In the genomic region with DNA sequence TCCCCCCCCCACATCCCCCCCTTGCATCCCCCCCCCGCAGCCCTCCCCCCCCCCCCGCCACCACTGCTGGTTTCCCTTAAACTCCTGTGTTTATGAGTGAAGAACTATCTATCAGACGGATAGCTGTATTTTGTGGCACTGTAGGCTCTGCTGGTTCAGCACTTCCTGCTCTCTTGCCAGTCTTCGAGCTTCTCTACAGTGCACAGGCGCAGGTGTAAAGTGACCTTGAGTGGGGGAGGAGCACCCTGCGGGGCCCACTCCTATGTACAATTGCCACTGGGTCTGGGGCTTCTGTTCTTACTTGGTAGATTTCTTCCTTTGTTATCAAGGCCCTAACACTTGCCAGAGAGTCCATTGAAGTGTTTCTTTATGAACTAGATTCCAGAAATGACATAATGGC, we compare ENCODE assay signal across 28 mouse cellular contexts. TPM values are rescaled to one million over a fixed set of nuclear protein-coding genes. Genes with fewer than 3 reads are reported as not detected.
"Had no signal": no experiment of that assay in that cellular context is flagged by ENCODE, and none has a peak within 500 bp of the region (broad histone marks: within the 10 kb centered on the region; RNA-seq: fewer than 3 reads in every experiment).

No protein-coding gene starts in this region.

- H3K36me3 ChIP-seq: heart, embryonic 15.5 days; hindbrain, embryonic 10.5 days; hindbrain, embryonic 13.5 days; hindbrain, embryonic 15.5 days; limb, embryonic 13.5 days; limb, embryonic 15.5 days; liver, embryonic 12.5 days had no signal

- H3K4me1 ChIP-seq: hindbrain, embryonic 10.5 days; hindbrain, embryonic 13.5 days; hindbrain, embryonic 15.5 days; kidney, embryonic 15.5 days; limb, embryonic 13.5 days; limb, embryonic 15.5 days; liver, embryonic 12.5 days had no signal

- DNase-seq: gastrocnemius, adult 2 months; gastrocnemius, postnatal 10 days; gastrocnemius, postnatal 25 days; heart, adult 2 months; heart, postnatal 14 days; heart, postnatal 36 days; kidney, adult 11 months; kidney, adult 2 months; kidney, adult 9 months; kidney, postnatal 14 days; kidney, postnatal 4 days; left cerebral cortex, postnatal 4 days had no signal

- H3K27me3 ChIP-seq: heart, embryonic 13.5 days; heart, embryonic 15.5 days; hindbrain, embryonic 13.5 days; hindbrain, embryonic 15.5 days; kidney, embryonic 15.5 days; limb, embryonic 13.5 days; limb, embryonic 15.5 days; liver, embryonic 12.5 days had no signal

- H3K4me3 ChIP-seq: gastrocnemius, adult 2 months; heart, adult 2 months; heart, embryonic 13.5 days; heart, embryonic 15.5 days; hindbrain, embryonic 10.5 days; hindbrain, embryonic 13.5 days; hindbrain, embryonic 15.5 days; kidney, embryonic 15.5 days; layer of hippocampus, adult 2 months; limb, embryonic 13.5 days; limb, embryonic 15.5 days; liver, embryonic 12.5 days had no signal

- H3K9ac ChIP-seq: heart, embryonic 13.5 days; heart, embryonic 15.5 days; hindbrain, embryonic 13.5 days; hindbrain, embryonic 15.5 days; kidney, embryonic 15.5 days; limb, embryonic 13.5 days; limb, embryonic 15.5 days; liver, embryonic 12.5 days; liver, embryonic 14.5 days had no signal

- H3K27ac ChIP-seq: gastrocnemius, adult 2 months; heart, adult 2 months; heart, embryonic 13.5 days; heart, embryonic 15.5 days; hindbrain, embryonic 10.5 days; hindbrain, embryonic 13.5 days; hindbrain, embryonic 15.5 days; hindbrain, postnatal 0 days; kidney, embryonic 15.5 days; kidney, postnatal 0 days; layer of hippocampus, adult 2 months; limb, embryonic 13.5 days; limb, embryonic 15.5 days; liver, embryonic 12.5 days; liver, embryonic 14.5 days had no signal

- ATAC-seq: hindbrain, postnatal 0 days; intestine, embryonic 16.5 days; liver, embryonic 12.5 days had no signal

- H3K4me2 ChIP-seq: heart, embryonic 11.5 days; heart, embryonic 13.5 days; heart, embryonic 15.5 days; hindbrain, embryonic 13.5 days; hindbrain, embryonic 15.5 days; kidney, embryonic 15.5 days; limb, embryonic 13.5 days; limb, embryonic 15.5 days; liver, embryonic 12.5 days had no signal

- H3K9me3 ChIP-seq: heart, embryonic 15.5 days; hindbrain, embryonic 10.5 days; hindbrain, embryonic 13.5 days; hindbrain, embryonic 15.5 days; kidney, embryonic 15.5 days; limb, embryonic 13.5 days; limb, embryonic 15.5 days; liver, embryonic 12.5 days had no signal

RNA-seq across cellular contexts. Expression of gene Slc38a4, which starts 33.0 kb away (rescaled TPM):
- total RNA-seq: granulocyte monocyte progenitor cell, adult 5-6 weeks had no signal
